Mouse (Mus musculus): ENCODE measurements around the gene Gm525. TPM values are rescaled to one million over a fixed set of nuclear protein-coding genes. Genes with fewer than 3 reads are reported as not detected.
"Not testable (repeated sequence)": the region's sequence is repeated elsewhere in the genome, so short reads cannot be mapped to it uniquely, and the experiment has no call there.

The Gm525 gene
- total and polyA plus RNA-seq, 3 experiments = 0.34 TPM; not detected in 2

- TF ChIP-seq RAD21 (IDR thresholded peaks at IDR 0.05; ENCODE audit: low read depth, low read length) (no peak; the same call in 1 of the 2 replicates), ELF1 (IDR thresholded peaks at IDR 0.05; ENCODE audit: low read depth, low read length) (no peak; the same call in none of the 2 replicates), ZKSCAN1 (IDR thresholded peaks at IDR 0.05; ENCODE audit: borderline replicate concordance, low read depth, low read length) (no peak), JUN (IDR thresholded peaks at IDR 0.05; ENCODE audit: insufficient read depth, low read depth, low read length) (peak; percentile 48), PAX5 (IDR thresholded peaks at IDR 0.05; ENCODE audit: low read length) (no peak), RCOR1 (conservative IDR thresholded peaks at IDR 0.05; ENCODE audit: low read depth, low read length) (peak; percentile 99), HCFC1 (IDR thresholded peaks at IDR 0.05; ENCODE audit: low read depth, low read length) (peak; percentile 40; the same call in 1 of the 2 replicates), CTCF (conservative IDR thresholded peaks at IDR 0.05 in 1 of 2, IDR thresholded peaks at IDR 0.05 in 1 of 2; ENCODE audit: low read depth in 2 of 2, low read length in 2 of 2) (no peak), USF2 (conservative IDR thresholded peaks at IDR 0.05; ENCODE audit: low read depth, low read length) (no peak), MAFK (IDR thresholded peaks at IDR 0.05; ENCODE audit: insufficient replicate concordance, low read length) (peak; percentile 86), MXI1 (IDR thresholded peaks at IDR 0.05; ENCODE audit: low read depth, low read length) (peak; percentile 64; the same call in 1 of the 2 replicates), USF1 (IDR thresholded peaks at IDR 0.05; ENCODE audit: low read depth, low read length) (no peak), SIN3A (IDR thresholded peaks at IDR 0.05; ENCODE audit: low read length) (peak; percentile 92), ZC3H11A (IDR thresholded peaks at IDR 0.05; ENCODE audit: low read depth, low read length) (no peak), EP300 (IDR thresholded peaks at IDR 0.05; ENCODE audit: low read length) (peak; percentile 99), BHLHE40 (IDR thresholded peaks at IDR 0.05; ENCODE audit: low read depth, low read length) (peak; percentile 97), E2F4 (IDR thresholded peaks at IDR 0.05; ENCODE audit: insufficient replicate concordance, low read depth, low read length) (peak; percentile 83; the same call in 1 of the 2 replicates), IRF4 (IDR thresholded peaks at IDR 0.05; ENCODE audit: low read depth, low read length) (peak; percentile 98), CHD2 (IDR thresholded peaks at IDR 0.05; ENCODE audit: low read length) (peak; percentile 94)
Observed at GRCm38 (mm10) chr11:89078996-89079680, 5.5 kb downstream of the Gm525 start (continued).

DNA sequence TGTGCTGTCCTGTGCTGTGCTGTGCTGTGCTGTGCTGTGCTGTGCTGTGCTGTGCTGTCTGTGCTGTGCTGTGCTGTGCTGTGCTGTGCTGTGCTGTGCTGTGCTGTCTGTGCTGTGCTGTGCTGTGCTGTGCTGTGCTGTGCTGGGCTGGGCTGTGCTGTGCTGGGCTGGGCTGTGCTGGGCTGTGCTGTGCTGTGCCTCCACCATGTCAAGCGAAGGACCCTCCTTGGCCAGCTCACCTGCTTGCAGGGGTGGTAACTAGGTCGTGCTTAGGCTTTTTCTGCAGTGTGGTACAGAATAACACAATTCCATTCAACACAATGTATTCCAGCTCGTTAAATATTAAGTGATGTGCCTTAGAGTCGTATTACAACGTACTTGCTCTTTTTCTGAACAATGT lies 8.3 kb downstream of the Gm525 start:
- H3K9ac ChIP-seq (ENCODE audit: insufficient read depth, low read depth); H3K27me3 ChIP-seq (replicated peaks); H3K9me3 ChIP-seq (replicated peaks; ENCODE audit: low read length); H3K27ac ChIP-seq (ENCODE audit: insufficient read depth, low read depth); DNase-seq (ENCODE audit: extremely low read depth); H3K4me3 ChIP-seq (replicated peaks in 1 of 3; ENCODE audit: low read depth in 2 of 3, low read length in 2 of 3, poor library complexity in 1 of 3); in situ Hi-C loops (cut with MboI; ENCODE audit: low pct_ligation_motif_present, low pct_unique_long_range_greater_than_20kb, low sequenced_read_pairs); H3K36me3 ChIP-seq (replicated peaks in 1 of 2; ENCODE audit: control insufficient read depth in 1 of 2, insufficient read depth in 1 of 2, low read length in 1 of 2); dilution Hi-C loops (cut with MboI; ENCODE audit: extremely low pct_ligation_motif_present, extremely low pct_unique_long_range_greater_than_20kb, low sequenced_read_pairs); H3K79me2 ChIP-seq (replicated peaks; ENCODE audit: control insufficient read depth, extremely low read depth, insufficient read depth, poor library complexity, severe bottlenecking); H3K4me2 ChIP-seq (ENCODE audit: insufficient read depth, low read depth, poor library complexity, severe bottlenecking): not testable (repeated sequence)
- peaks cover 25 to 63% of the 10 kb centered on the region in 2 experiments for H3K4me1 ChIP-seq (ENCODE audit: control insufficient read depth in 1 of 2, insufficient read depth in 2 of 2)

- in situ Hi-C loops (cut with MboI; ENCODE audit: low pct_ligation_motif_present, low pct_unique_long_range_greater_than_20kb, low sequenced_read_pairs); H3K27ac ChIP-seq (ENCODE audit: insufficient read depth, low read depth); DNase-seq (ENCODE audit: extremely low read depth): not testable (repeated sequence)
Observed at GRCm38 (mm10) chr11:89082691-89083090, 9.1 kb downstream of the Gm525 start.

More at GRCm38 (mm10) chr11:89082691-89083090, 9.1 kb downstream of the Gm525 start:
- H3K79me2 ChIP-seq (replicated peaks; ENCODE audit: control insufficient read depth, extremely low read depth, insufficient read depth, poor library complexity, severe bottlenecking); H3K27me3 ChIP-seq (replicated peaks); dilution Hi-C loops (cut with MboI; ENCODE audit: extremely low pct_ligation_motif_present, extremely low pct_unique_long_range_greater_than_20kb, low sequenced_read_pairs); H3K9me3 ChIP-seq (replicated peaks; ENCODE audit: low read length); H3K36me3 ChIP-seq (replicated peaks in 1 of 2; ENCODE audit: control insufficient read depth in 1 of 2, insufficient read depth in 1 of 2, low read length in 1 of 2); H3K9ac ChIP-seq (ENCODE audit: insufficient read depth, low read depth); H3K4me3 ChIP-seq (replicated peaks in 1 of 3; ENCODE audit: low read depth in 2 of 3, low read length in 2 of 3, poor library complexity in 1 of 3); H3K4me2 ChIP-seq (ENCODE audit: insufficient read depth, low read depth, poor library complexity, severe bottlenecking): not testable (repeated sequence)
- H3K4me1 ChIP-seq (ENCODE audit: control insufficient read depth in 1 of 2, insufficient read depth in 2 of 2) = peaks cover 22 to 60% of the 10 kb centered on the region in 2 experiments

Data from CH12.LX (cell line).